Mouse (Mus musculus): ENCODE measurements at regions not wholly inside any gene's neighbourhood (a gene's known extent, or its start where the extent isn't known, plus 50 kb on each side); places are given as distances from the start of the nearest gene placed in this dataset.

GRCm38 (mm10) chr3:144319468-144320205 is 114.6 kb upstream of the Lmo4 start:
- TF ChIP-seq CTCF (IDR thresholded peaks at IDR 0.05; ENCODE audit: insufficient read depth, low read length) (no peak), POLR2A (IDR thresholded peaks at IDR 0.05; ENCODE audit: borderline replicate concordance, extremely low read depth, low read depth, low read length) (no peak)
